ENCODE assay signal across 38 mouse cellular contexts in genomic region chr5:33420313-33420712, GRCm38 (mm10). TPM values are rescaled to one million over a fixed set of nuclear protein-coding genes. Genes with fewer than 3 reads are reported as not detected.
"Had no signal": no experiment of that assay in that cellular context is flagged by ENCODE, and none has a peak within 500 bp of the region (broad histone marks: within the 10 kb centered on the region; RNA-seq: fewer than 3 reads in every experiment).

No protein-coding gene starts in this region.

- H3K4me2 ChIP-seq: embryonic facial prominence, embryonic 12.5 days; embryonic facial prominence, embryonic 13.5 days; embryonic facial prominence, embryonic 15.5 days; forebrain, embryonic 12.5 days; forebrain, embryonic 13.5 days; forebrain, embryonic 15.5 days had no signal

- DNase-seq: cerebellum, adult 9-10 months; cerebellum, adult 9-11 months; cerebellum, postnatal 10 days; cerebellum, postnatal 14 days; cerebellum, postnatal 25 days; cerebellum, postnatal 36 days; embryo, embryonic 11 days; forebrain, postnatal 0 days; gastrocnemius, adult 2 months; gastrocnemius, postnatal 10 days; gastrocnemius, postnatal 14 days; gastrocnemius, postnatal 25 days; gastrocnemius, postnatal 36 days; heart, adult 11 months; heart, adult 18-20 months; heart, adult 2 months had no signal

- H3K9ac ChIP-seq: embryonic facial prominence, embryonic 12.5 days; embryonic facial prominence, embryonic 13.5 days; embryonic facial prominence, embryonic 15.5 days; forebrain, embryonic 12.5 days; forebrain, embryonic 13.5 days; forebrain, embryonic 15.5 days; forebrain, postnatal 0 days had no signal

- H3K36me3 ChIP-seq: forebrain, embryonic 10.5 days; forebrain, embryonic 12.5 days; forebrain, embryonic 15.5 days had no signal

- H3K9me3 ChIP-seq: embryonic facial prominence, embryonic 10.5 days; embryonic facial prominence, embryonic 12.5 days; embryonic facial prominence, embryonic 13.5 days; embryonic facial prominence, embryonic 15.5 days; forebrain, embryonic 10.5 days; forebrain, embryonic 12.5 days; forebrain, embryonic 13.5 days; forebrain, embryonic 15.5 days had no signal

- H3K4me1 ChIP-seq: embryonic facial prominence, embryonic 10.5 days; embryonic facial prominence, embryonic 12.5 days; embryonic facial prominence, embryonic 13.5 days; embryonic facial prominence, embryonic 15.5 days; forebrain, embryonic 10.5 days; forebrain, embryonic 12.5 days; forebrain, embryonic 13.5 days; forebrain, embryonic 15.5 days had no signal

- H3K4me3 ChIP-seq: embryonic facial prominence, embryonic 10.5 days; embryonic facial prominence, embryonic 12.5 days; embryonic facial prominence, embryonic 13.5 days; embryonic facial prominence, embryonic 15.5 days; erythroblast, embryonic 14.5 days; forebrain, embryonic 10.5 days; forebrain, embryonic 12.5 days; forebrain, embryonic 13.5 days; forebrain, embryonic 15.5 days; gastrocnemius, adult 2 months; heart, adult 2 months had no signal

- H3K27ac ChIP-seq: embryonic facial prominence, embryonic 10.5 days; embryonic facial prominence, embryonic 12.5 days; embryonic facial prominence, embryonic 13.5 days; embryonic facial prominence, embryonic 15.5 days; forebrain, embryonic 10.5 days; forebrain, embryonic 12.5 days; forebrain, embryonic 13.5 days; forebrain, embryonic 15.5 days; gastrocnemius, adult 2 months; heart, adult 2 months had no signal

- ATAC-seq: forebrain, embryonic 13.5 days; forebrain, embryonic 14.5 days; forebrain, embryonic 15.5 days; forebrain, embryonic 16.5 days; forebrain, postnatal 0 days had no signal

RNA-seq across cellular contexts. Expression of gene Nkx1-1, which starts 13.5 kb away (rescaled TPM):
- total RNA-seq: common myeloid progenitor, adult 5-6 weeks; forebrain, postnatal 0 days; gastrocnemius, adult 18-20 months; gastrocnemius, adult 2 months; gastrocnemius, adult 8-10 months; gastrocnemius, postnatal 10 days; gastrocnemius, postnatal 14 days; gastrocnemius, postnatal 25 days; gastrocnemius, postnatal 36 days; gastrocnemius, postnatal 4 days; granulocyte monocyte progenitor cell, adult 5-6 weeks; heart, adult 18-20 months; heart, adult 2 months; heart, adult 8-10 months had no signal
- polyA plus RNA-seq: cortical plate, adult 2 months; embryonic facial prominence, embryonic 10.5 days; embryonic facial prominence, embryonic 12.5 days; embryonic facial prominence, embryonic 13.5 days; embryonic facial prominence, embryonic 14.5 days; embryonic facial prominence, embryonic 15.5 days; erythroblast, embryonic 14.5 days; forebrain, embryonic 10.5 days; forebrain, embryonic 11.5 days; forebrain, embryonic 12.5 days; forebrain, embryonic 13.5 days; forebrain, embryonic 14.5 days; forebrain, embryonic 15.5 days; forebrain, embryonic 16.5 days; forebrain, postnatal 0 days; frontal cortex, adult 2 months; gonadal fat pad, adult 2 months; heart, adult 2 months had no signal
